Mouse (Mus musculus) MEL (cell line): ENCODE measurements around the gene Fgfr2.

Experiments used
- CTCF ChIP-seq, 3 experiments: IDR thresholded peaks in 2 of 3; conservative IDR thresholded peaks in 1 of 3; 2 replicates each; pipeline ENCODE4 v1.5.1; 2011 to 2012; ENCODE audit warnings: low read length in 3 of 3, low read depth in 2 of 3, mild to moderate bottlenecking in 2 of 3, improper control_type of control experiment in 1 of 3, inconsistent platforms in 1 of 3, mixed read lengths in 1 of 3, moderate library complexity in 1 of 3; ENCODE audit not compliant: control insufficient read depth in 1 of 3, insufficient read depth in 1 of 3, poor library complexity in 1 of 3, severe bottlenecking in 1 of 3
- MEF2A ChIP-seq: IDR thresholded peaks from 2 replicates; pipeline ENCODE4 v1.6.1; 2014; ENCODE audit warnings: low read depth, mild to moderate bottlenecking, inconsistent platforms, low read length, improper control_type of control experiment; ENCODE audit not compliant: poor library complexity, insufficient replicate concordance, severe bottlenecking; ENCODE audit errors: extremely low read depth
- POLR2A ChIP-seq, 2 experiments: IDR thresholded peaks; 2 replicates each; pipeline ENCODE4 v1.6.1; 2011 to 2012; ENCODE audit warnings: low read length in 2 of 2, mild to moderate bottlenecking in 2 of 2, control low read depth in 1 of 2, improper control_type of control experiment in 1 of 2, low read depth in 1 of 2, moderate library complexity in 1 of 2; ENCODE audit not compliant: control insufficient read depth in 1 of 2, insufficient read depth in 1 of 2, poor library complexity in 1 of 2
- TBP ChIP-seq: IDR thresholded peaks from 2 replicates; pipeline ENCODE4 v1.8.0; 2011; ENCODE audit warnings: low read depth, low read length, improper control_type of control experiment
- TCF12 ChIP-seq: IDR thresholded peaks from 2 replicates; pipeline ENCODE4 v1.6.1; 2014; ENCODE audit warnings: low read depth, mild to moderate bottlenecking, inconsistent platforms, low read length, improper control_type of control experiment, moderate library complexity
- ZKSCAN1 ChIP-seq: IDR thresholded peaks from 2 replicates; pipeline ENCODE4 v1.6.1; 2012; ENCODE audit warnings: low read depth, mild to moderate bottlenecking, inconsistent platforms, low read length, improper control_type of control experiment, moderate library complexity

DNA sequence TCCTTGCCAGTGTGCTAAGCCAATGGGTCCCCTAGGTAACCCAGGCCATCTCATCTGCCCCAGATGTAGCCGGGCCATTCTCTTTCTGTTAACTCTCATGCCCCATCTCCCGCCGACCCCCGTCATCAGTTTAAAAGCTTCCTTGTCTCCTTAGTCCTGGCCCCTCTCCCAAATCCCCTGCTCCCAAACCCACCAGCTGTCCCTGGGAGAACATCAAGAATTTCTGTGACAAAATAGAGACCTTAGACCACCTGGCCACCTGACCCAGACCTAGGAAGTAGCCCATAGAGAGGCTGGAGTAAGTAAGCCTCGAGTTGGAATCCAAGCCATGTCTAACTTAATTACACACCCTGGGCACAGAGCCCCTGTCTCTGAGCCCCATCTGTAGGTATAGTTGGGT lies 232.9 kb downstream of the Fgfr2 start:
- TF ChIP-seq MEF2A = no peak
- no peak for TF ChIP-seq ZKSCAN1
- TF ChIP-seq POLR2A (IDR thresholded peaks at IDR 0.05; ENCODE audit: control insufficient read depth in 1 of 2, insufficient read depth in 1 of 2, low read depth in 1 of 2, low read length in 2 of 2, poor library complexity in 1 of 2) = no peak
- no peak for TF ChIP-seq TBP
- no peak for TF ChIP-seq TCF12
- no peak for TF ChIP-seq CTCF (IDR thresholded peaks at IDR 0.05 in 2 of 3, conservative IDR thresholded peaks at IDR 0.05 in 1 of 3; ENCODE audit: control insufficient read depth in 1 of 3, insufficient read depth in 1 of 3, low read depth in 2 of 3, low read length in 3 of 3, poor library complexity in 1 of 3, severe bottlenecking in 1 of 3)
